Mouse (Mus musculus) lung, adult 2 months (tissue): ENCODE measurements around the gene Fam184b. TPM values are rescaled to one million over a fixed set of nuclear protein-coding genes. Genes with fewer than 3 reads are reported as not detected.
A peak's percentile ranks its signal among the peaks of the same experiment; 100 is the strongest.
"Not testable (repeated sequence)": the region's sequence is repeated elsewhere in the genome, so short reads cannot be mapped to it uniquely, and the experiment has no call there.

Source experiments
- DNase-seq: peaks from one replicate; pipeline ENCODE4 v3.0.0; 2022
- H3K4me1 ChIP-seq: fragments of 200-500 bp; 2 replicates; pipeline ENCODE4 v1.6.1; 2011; ENCODE audit warnings: low read length; ENCODE audit not compliant: control insufficient read depth, insufficient read depth
- H3K4me3 ChIP-seq: fragments of 200-500 bp; replicated peaks from 2 replicates; pipeline ENCODE3; 2011; ENCODE audit warnings: low read depth, mild to moderate bottlenecking, control low read depth, low read length; ENCODE audit errors: extremely low read depth
- CTCF ChIP-seq: fragments of 200-500 bp; IDR thresholded peaks from 2 replicates; pipeline ENCODE4 v1.5.1; 2011; ENCODE audit warnings: mild to moderate bottlenecking, low read length, control low read depth; ENCODE audit not compliant: insufficient read depth
- POLR2A ChIP-seq: fragments of 200-500 bp; IDR thresholded peaks from 2 replicates; pipeline ENCODE4 v1.6.1; 2011; ENCODE audit warnings: low read depth, mild to moderate bottlenecking, control low read depth, low read length, borderline replicate concordance; ENCODE audit errors: extremely low read depth
- WGBS: fragments of 180-500 bp; shearing (Covaris S2); methylation state at CpG from one replicate; pipeline ENCODE4 v1.1.7; 2018; 5-methylcytosine and 5-hydroxymethylcytosine counted together
- polyA plus RNA-seq: library from polyadenylated mRNA; depleted of rRNA; stranded (reverse); fragments of >200 nt; gene quantifications from 2 replicates; pipeline ENCODE4 v1.2.3, GENCODE M21; 2012

Fam184b gene
- polyA plus RNA-seq, 1 experiment = 0.04 TPM

GRCm38 (mm10) chr5:45669598-45670279 lies 30.3 kb upstream of the Fam184b start, which contains the start of gene Ncapg:
Ncapg (plus strand) TSS chr5:45669919.
- DNase-seq = peak; percentile 100
- Histone ChIP-seq H3K4me1 (peaks cover 4% of the 10 kb centered on the region), H3K4me3 (peak within 1 kb of the TSS; percentile 83)
- peak; percentile 38; the same call in 1 of the 2 replicates for TF ChIP-seq POLR2A
- no peak for TF ChIP-seq CTCF
- 0% methylated on average over 66 of the region's 66 CpGs for whole genome bisulfite sequencing

DNA sequence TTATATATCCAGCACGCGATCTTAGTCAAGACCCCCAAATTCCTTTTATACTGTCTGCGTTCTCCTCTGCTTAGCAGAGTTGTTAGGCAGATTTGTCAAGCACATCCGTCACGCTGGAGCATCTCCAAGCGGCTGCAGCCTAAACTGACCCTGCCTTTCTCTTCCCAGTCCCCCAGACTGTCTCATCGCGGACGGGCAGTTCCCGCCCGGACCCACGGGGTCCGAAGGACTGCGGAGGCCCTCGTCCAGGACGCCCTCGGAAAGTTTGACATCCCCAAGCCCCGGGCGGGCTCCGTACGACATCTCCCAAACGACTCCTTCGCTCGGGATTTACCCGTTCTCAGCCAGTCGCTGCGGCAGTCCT lies 29.8 kb upstream of the Fam184b start:
- no peak for TF ChIP-seq CTCF
- TF ChIP-seq POLR2A = no peak
- under 1% methylated on average over 27 of the region's 27 CpGs for WGBS
- Histone ChIP-seq H3K4me3 (peak overlapping the region; percentile 83), H3K4me1 (peaks cover 4% of the 10 kb centered on the region)
- no peak for DNase-seq

DNA sequence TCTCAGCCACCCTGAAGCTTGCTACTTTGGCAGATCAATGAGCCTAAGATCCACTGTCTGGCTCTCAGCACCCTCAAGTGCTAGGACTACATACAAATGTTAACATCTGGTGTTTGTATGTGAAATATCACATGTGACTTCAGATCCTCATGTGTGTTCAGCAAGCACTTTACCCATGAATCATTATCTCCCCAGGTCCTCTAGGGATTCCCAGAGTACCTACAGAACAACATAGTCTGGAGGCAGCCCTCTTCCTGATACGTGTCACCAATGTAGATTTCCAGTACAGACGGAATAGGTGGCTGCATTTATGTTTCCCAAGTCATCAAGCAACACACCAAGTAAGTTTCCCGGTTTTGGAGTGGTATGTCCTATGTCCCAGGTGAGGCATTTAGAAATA lies 29.4 kb upstream of the Fam184b start:
- TF ChIP-seq POLR2A = no peak
- TF ChIP-seq CTCF = no peak
- peaks cover 4% of the 10 kb centered on the region for H3K4me1 ChIP-seq
- H3K4me3 ChIP-seq = peak overlapping the region; percentile 83
- peak; percentile 3 for DNase-seq
- 0% methylated on average over 3 of the region's 3 CpGs for WGBS

DNA sequence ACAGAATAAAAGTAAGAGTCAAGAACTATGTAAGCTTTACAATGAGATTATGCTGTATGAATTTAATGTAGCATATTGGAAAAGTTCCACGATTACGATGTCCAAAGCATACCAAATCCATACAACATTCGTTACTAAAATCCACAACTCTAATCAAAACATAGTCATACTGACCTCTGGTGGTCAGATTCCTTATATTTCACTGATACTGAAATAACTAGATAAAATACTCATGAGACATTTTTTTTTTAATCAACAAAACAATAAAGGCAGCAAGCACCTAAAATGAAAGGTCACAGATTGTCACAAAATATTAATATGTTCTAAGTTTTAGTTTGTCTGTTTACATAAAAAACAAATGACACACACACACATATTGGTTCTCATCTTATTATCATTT lies 28.9 kb upstream of the Fam184b start:
- Histone ChIP-seq H3K4me3 (peak overlapping the region; percentile 27), H3K4me1 (peaks cover 4% of the 10 kb centered on the region)
- WGBS = 3% methylated on average over 3 of the region's 3 CpGs
- no peak for DNase-seq
- no peak for TF ChIP-seq POLR2A
- TF ChIP-seq CTCF = 0 out of 2 replicates have a peak, but pooled peaks have one; percentile 6

- H3K4me3 ChIP-seq, DNase-seq, H3K4me1 ChIP-seq: not testable (repeated sequence)
- 93% methylated on average over 13 of the region's 13 CpGs for WGBS
Observed at GRCm38 (mm10) chr5:45658406-45658805, 19.0 kb upstream of the Fam184b start.

- Histone ChIP-seq H3K4me3 (no peak overlapping the region), H3K4me1 (no peaks in the 10 kb centered on the region)
- TF ChIP-seq POLR2A (no peak), CTCF (no peak)
- WGBS = 80% methylated on average over 2 of the region's 2 CpGs
- DNase-seq = no peak
Observed at GRCm38 (mm10) chr5:45651026-45651703, 11.8 kb upstream of the Fam184b start.

DNA sequence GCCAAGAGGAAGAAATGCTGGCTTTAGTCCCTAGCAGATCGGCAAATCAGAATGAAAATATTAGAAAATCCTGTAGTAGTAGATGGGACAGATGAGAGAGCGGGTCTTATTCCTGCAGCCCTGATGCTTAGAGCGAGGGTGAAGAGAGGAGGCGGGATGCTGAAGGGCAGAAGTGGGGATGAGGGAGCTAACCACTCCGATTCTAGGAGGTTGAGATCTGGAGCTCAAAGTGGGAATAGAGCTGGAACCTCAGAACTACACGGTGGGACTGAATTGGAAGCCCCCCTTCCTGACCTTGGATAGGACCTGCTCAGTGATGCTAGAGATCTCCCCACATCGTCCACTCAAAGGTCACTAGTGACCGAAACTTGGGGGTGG lies 290 bp upstream of the Fam184b start:
- no peak for TF ChIP-seq CTCF
- TF ChIP-seq POLR2A = no peak
- Histone ChIP-seq H3K4me3 (no peak overlapping the region), H3K4me1 (peaks cover 5% of the 10 kb centered on the region; the same call in 1 of the 2 replicates)
- no peak for DNase-seq
- 4% methylated on average over 8 of the region's 8 CpGs for WGBS

DNA sequence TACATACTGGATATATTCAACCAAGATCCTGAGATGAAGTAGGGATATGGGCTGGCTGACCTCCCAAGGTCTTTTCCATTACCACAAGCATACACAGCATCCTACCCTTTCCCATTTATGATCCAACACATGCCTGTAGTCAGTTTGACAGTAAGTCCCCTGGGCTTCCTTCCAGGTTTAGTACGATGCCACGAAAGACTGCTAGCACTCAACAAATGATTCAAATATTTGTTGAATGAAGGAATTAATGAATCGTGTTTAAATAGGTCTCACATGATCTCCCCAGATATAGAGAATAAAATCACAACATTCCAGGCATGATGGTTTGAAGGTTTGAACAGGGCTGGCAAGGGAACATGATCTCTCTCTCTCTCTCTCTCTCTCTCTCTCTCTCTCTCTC lies 1.0 kb downstream of the Fam184b start:
- 36% methylated on average over 3 of the region's 3 CpGs for WGBS
- Histone ChIP-seq H3K4me3 (no peak overlapping the region), H3K4me1 (peaks cover 5% of the 10 kb centered on the region; the same call in 1 of the 2 replicates)
- DNase-seq = no peak
- TF ChIP-seq CTCF = no peak
- no peak for TF ChIP-seq POLR2A

GRCm38 (mm10) chr5:45629470-45629869 lies 9.9 kb downstream of the Fam184b start:
- no peak for DNase-seq
- Histone ChIP-seq H3K4me3 (no peak overlapping the region), H3K4me1 (no peaks in the 10 kb centered on the region)
- TF ChIP-seq CTCF = no peak
- TF ChIP-seq POLR2A = no peak

DNA sequence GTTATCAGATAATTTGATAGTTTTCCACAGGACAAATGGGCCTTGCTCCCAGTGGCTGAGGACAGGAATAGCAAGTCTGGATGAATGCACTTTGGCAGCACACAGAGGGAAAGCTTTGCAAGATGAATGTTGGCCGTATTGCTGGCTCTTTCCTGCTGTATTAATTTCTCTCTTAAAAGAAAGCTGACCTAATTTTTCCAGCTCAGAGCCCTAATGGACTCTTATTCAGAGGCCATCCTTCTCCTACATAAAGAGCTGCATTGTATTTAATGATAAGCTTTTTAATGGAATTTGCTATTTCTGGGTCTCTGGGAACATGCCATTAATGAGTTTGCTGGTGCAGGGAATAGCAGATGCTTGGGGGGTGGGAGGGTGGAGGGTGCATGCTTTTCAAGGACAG lies 11.6 kb downstream of the Fam184b start:
- 66% methylated on average over 1 of the region's 1 CpGs for WGBS
- Histone ChIP-seq H3K4me3 (no peak overlapping the region), H3K4me1 (no peaks in the 10 kb centered on the region)
- TF ChIP-seq CTCF (no peak), POLR2A (no peak)
- no peak for DNase-seq
